Mouse (Mus musculus) liver, embryonic 12.5 days (tissue): ENCODE measurements around the gene 4931428F04Rik. TPM values are rescaled to one million over a fixed set of nuclear protein-coding genes. Genes with fewer than 3 reads are reported as not detected.

ENCODE experiments used
- ATAC-seq: fragments of 200-750 bp; cut with Nextera tagmentation; 2 replicates; pipeline ENCODE4 v1.8.0; 2017; ENCODE audit warnings: moderate number of reproducible peaks, mild to moderate bottlenecking, moderate library complexity
- H3K27ac ChIP-seq: fragments of 300-500 bp; sonication (generic); 2 replicates; pipeline ENCODE4 v1.5.1; 2016; ENCODE audit warnings: mild to moderate bottlenecking
- H3K27me3 ChIP-seq: fragments of 300-500 bp; sonication (generic); replicated peaks from 2 replicates; pipeline ENCODE4 v1.6.1; 2016; ENCODE audit warnings: mild to moderate bottlenecking, moderate library complexity
- H3K36me3 ChIP-seq: fragments of 300-500 bp; sonication (generic); 2 replicates; pipeline ENCODE4 v1.6.1; 2016; ENCODE audit warnings: mild to moderate bottlenecking, moderate library complexity
- H3K4me1 ChIP-seq: fragments of 300-500 bp; sonication (generic); 2 replicates; pipeline ENCODE4 v1.6.1; 2016
- H3K4me2 ChIP-seq: fragments of 300-500 bp; sonication (generic); 2 replicates; pipeline ENCODE4 v1.6.1; 2016; ENCODE audit warnings: mild to moderate bottlenecking, moderate library complexity
- H3K4me3 ChIP-seq: fragments of 300-500 bp; sonication (generic); 2 replicates; pipeline ENCODE4 v1.5.1; 2016; ENCODE audit warnings: mild to moderate bottlenecking, moderate library complexity
- H3K9ac ChIP-seq: fragments of 300-500 bp; sonication (generic); 2 replicates; pipeline ENCODE4 v1.6.1; 2016; ENCODE audit warnings: mild to moderate bottlenecking, moderate library complexity
- H3K9me3 ChIP-seq: fragments of 300-500 bp; sonication (generic); replicated peaks from 2 replicates; pipeline ENCODE4 v1.6.1; 2016; ENCODE audit warnings: mild to moderate bottlenecking, moderate library complexity
- WGBS: fragments of 180-500 bp; shearing (Covaris S2); methylation state at CpG from one replicate; pipeline ENCODE4 v1.1.7; 2016; ENCODE audit not compliant: insufficient replicate concordance; 5-methylcytosine and 5-hydroxymethylcytosine counted together
- polyA plus RNA-seq: library from polyadenylated mRNA; unstranded; fragments of >200 nt; fragmentation: Nextera tagmentation; extraction: Ambion mirVana; gene quantifications from 2 replicates; pipeline ENCODE4 v1.2.1, GENCODE M21; 2016

4931428F04Rik gene
- polyA plus RNA-seq, 1 experiment from 2014 or later: 1.6 TPM

GRCm38 (mm10) chr8:105265128-105265527, 24.5 kb downstream of the 4931428F04Rik start:
- Histone ChIP-seq H3K9ac (peak overlapping the region; percentile 86), H3K4me1 (peaks cover 57% of the 10 kb centered on the region), H3K27ac (no peak overlapping the region), H3K4me2 (peak overlapping the region; percentile 95), H3K4me3 (peak overlapping the region; percentile 76), H3K27me3 (peaks cover 85% of the 10 kb centered on the region), H3K9me3 (0 out of 2 replicates have a peak, but pooled peaks cover 3% of the 10 kb centered on the region), H3K36me3 (no peaks in the 10 kb centered on the region)
- ATAC-seq: no peak
- 9% methylated on average over 10 of the region's 10 CpGs for WGBS

- H3K27me3 ChIP-seq: peaks cover 85% of the 10 kb centered on the region
- peaks cover 57% of the 10 kb centered on the region for H3K4me1 ChIP-seq
- H3K4me2 ChIP-seq: peak within 1 kb of the TSS; percentile 95
- peak; percentile 85 for ATAC-seq
- H3K4me3 ChIP-seq: peak within 1 kb of the TSS; percentile 76
- peak within 1 kb of the TSS; percentile 86 for H3K9ac ChIP-seq
- H3K36me3 ChIP-seq: no peaks in the 10 kb centered on the region
- 0 out of 2 replicates have a peak, but pooled peaks cover 3% of the 10 kb centered on the region for H3K9me3 ChIP-seq
- WGBS: 2% methylated on average over 54 of the region's 54 CpGs
- no peak within 1 kb of the TSS for H3K27ac ChIP-seq
Observed at GRCm38 (mm10) chr8:105264024-105264982, 25.4 kb downstream of the 4931428F04Rik start, which contains the start of the genes Tradd and Fbxl8. Gene Tradd (minus strand): TSS chr8:105264609. Gene Fbxl8 (plus strand): TSS chr8:105264648.

DNA sequence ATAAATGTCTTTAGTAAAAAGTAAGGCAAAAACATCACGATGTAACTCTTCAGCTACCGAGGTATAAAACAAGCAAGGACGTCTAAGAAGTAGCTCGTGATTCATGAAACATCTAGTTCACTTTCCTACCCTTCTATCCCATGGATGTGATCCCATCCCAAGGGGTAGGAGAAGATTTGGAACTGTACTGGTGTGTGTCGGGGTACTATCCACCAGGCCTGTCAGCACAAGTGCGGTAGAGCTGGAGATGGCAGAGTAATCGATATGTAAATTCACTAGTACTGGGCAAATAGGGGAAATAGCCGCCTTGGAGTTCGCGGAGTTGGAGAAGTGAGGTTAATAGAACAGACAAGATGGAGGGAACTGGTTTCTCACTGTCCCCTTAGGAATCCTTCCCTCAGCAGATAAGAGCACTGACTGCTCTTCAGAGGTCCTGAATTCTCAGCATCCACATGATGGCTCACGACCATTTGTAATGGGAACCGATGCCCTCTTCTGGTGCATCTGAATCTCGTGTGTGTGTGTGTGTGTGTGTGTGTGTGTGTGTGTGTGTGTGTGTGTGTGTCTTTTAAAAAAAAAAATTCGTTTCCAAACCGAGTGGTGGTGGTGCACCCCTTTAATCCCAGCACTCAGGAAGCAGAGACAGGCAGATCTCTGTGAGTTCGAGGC, 26.3 kb downstream of the 4931428F04Rik start:
- H3K27ac ChIP-seq: no peak overlapping the region
- H3K4me1 ChIP-seq: peaks cover 55% of the 10 kb centered on the region
- H3K9me3 ChIP-seq: 0 out of 2 replicates have a peak, but pooled peaks cover 3% of the 10 kb centered on the region
- WGBS: 39% methylated on average over 16 of the region's 16 CpGs
- H3K4me2 ChIP-seq: peak overlapping the region; percentile 95
- H3K9ac ChIP-seq: peak overlapping the region; percentile 86
- ATAC-seq: no peak
- H3K27me3 ChIP-seq: peaks cover 85% of the 10 kb centered on the region
- H3K4me3 ChIP-seq: peak overlapping the region; percentile 76
- H3K36me3 ChIP-seq: no peaks in the 10 kb centered on the region

DNA sequence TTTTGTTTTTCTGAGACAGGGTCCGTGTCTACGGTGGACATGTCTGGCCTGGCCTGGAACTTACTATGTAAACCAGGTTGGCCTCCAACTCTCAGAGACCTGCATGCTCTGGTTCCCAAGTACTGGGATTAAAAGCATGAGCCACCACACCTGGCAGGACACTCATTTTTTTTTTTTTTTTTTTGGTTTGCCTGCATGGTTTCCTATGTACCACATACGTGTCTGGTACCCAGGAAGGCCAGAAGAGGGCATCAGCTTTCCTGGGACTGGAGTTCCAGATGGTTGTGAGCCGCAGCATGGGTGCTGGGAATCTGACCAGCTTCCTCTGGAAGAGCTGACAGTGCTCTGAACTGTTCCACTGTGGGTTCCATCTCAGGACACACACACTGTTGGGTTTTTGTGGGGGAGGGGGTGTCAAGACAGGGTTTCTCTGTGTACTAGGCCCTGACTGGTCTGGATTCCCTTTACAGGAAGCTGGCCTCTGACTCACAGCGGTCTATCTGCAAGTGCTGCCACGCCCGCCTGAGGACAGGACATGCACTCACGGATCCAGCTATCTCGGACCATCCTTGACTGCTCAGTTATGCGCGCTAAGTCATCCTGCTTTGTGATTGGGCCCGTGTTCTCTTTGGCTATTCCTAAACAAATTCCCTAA, 28.2 kb downstream of the 4931428F04Rik start:
- 59% methylated on average over 12 of the region's 12 CpGs for WGBS
- Histone ChIP-seq H3K4me2 (no peak overlapping the region), H3K27me3 (peaks cover 80% of the 10 kb centered on the region), H3K4me3 (no peak overlapping the region), H3K27ac (no peak overlapping the region), H3K36me3 (no peaks in the 10 kb centered on the region), H3K4me1 (peaks cover 50% of the 10 kb centered on the region), H3K9me3 (0 out of 2 replicates have a peak, but pooled peaks cover 2% of the 10 kb centered on the region), H3K9ac (no peak overlapping the region)
- ATAC-seq: no peak

- Histone ChIP-seq H3K36me3 (no peaks in the 10 kb centered on the region), H3K4me2 (peak overlapping the region; percentile 79; the same call in 1 of the 2 replicates), H3K27ac (no peak overlapping the region), H3K9ac (no peak overlapping the region), H3K4me1 (peaks cover 55% of the 10 kb centered on the region), H3K9me3 (no peaks in the 10 kb centered on the region), H3K27me3 (peaks cover 80% of the 10 kb centered on the region), H3K4me3 (no peak overlapping the region)
- WGBS: 71% methylated on average over 7 of the region's 7 CpGs
- ATAC-seq: no peak
Observed at GRCm38 (mm10) chr8:105260371-105261099, 29.1 kb downstream of the 4931428F04Rik start.

- peak overlapping the region; percentile 79 for H3K4me2 ChIP-seq
- no peaks in the 10 kb centered on the region for H3K36me3 ChIP-seq
- no peaks in the 10 kb centered on the region for H3K9me3 ChIP-seq
- H3K27ac ChIP-seq: no peak overlapping the region
- peaks cover 76% of the 10 kb centered on the region for H3K27me3 ChIP-seq
- H3K4me1 ChIP-seq: peaks cover 55% of the 10 kb centered on the region
- 4% methylated on average over 30 of the region's 30 CpGs for WGBS
- ATAC-seq: no peak
- peak overlapping the region; percentile 47 for H3K4me3 ChIP-seq
- peak overlapping the region; percentile 29; the same call in 1 of the 2 replicates for H3K9ac ChIP-seq
Observed at GRCm38 (mm10) chr8:105259721-105260320, 29.8 kb downstream of the 4931428F04Rik start.

DNA sequence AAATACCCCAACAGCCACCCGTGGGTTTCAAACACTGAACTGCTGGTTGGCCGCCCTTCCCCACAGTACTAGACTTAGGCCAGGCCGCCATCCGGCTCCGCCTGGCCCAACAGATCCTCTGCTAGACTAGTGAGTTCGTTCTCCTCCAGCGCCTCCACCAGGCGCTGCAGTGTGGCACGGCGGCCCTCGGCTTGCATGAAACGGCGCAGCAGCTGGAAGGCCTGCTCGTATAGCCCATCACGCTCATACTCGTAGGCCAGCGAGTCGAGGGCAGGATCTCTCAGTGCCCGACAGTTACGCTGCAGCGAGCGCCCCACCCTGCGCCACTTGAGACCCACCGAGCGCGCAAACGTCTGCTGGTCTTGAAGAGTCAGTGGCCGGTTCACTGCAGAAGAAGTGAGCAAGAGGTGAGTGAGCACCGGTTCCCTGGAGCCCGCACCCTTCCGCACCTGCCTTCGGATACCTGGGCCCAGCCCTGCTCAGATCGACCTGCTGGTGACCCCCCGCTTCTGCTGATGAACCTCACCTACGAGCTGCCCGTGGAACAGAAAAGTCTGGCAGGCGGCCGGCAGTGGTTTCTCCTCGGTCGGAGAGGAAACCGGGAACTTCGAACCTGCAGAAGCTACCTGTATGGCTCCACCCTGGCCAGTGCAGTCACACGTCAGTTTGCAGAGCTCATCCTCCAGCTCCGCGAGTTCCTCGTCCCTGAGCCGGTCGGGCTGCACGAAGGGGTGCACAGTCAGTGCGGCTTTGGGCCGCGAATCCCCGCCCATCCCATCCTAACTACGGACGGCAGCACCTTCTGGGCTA, 30.5 kb downstream of the 4931428F04Rik start:
- Histone ChIP-seq H3K4me2 (peak overlapping the region; percentile 79), H3K9me3 (no peaks in the 10 kb centered on the region), H3K27me3 (peaks cover 76% of the 10 kb centered on the region), H3K4me3 (peak overlapping the region; percentile 47), H3K36me3 (no peaks in the 10 kb centered on the region), H3K9ac (peak overlapping the region; percentile 29; the same call in 1 of the 2 replicates), H3K27ac (no peak overlapping the region), H3K4me1 (peaks cover 57% of the 10 kb centered on the region)
- WGBS: 13% methylated on average over 55 of the region's 55 CpGs
- ATAC-seq: no peak

GRCm38 (mm10) chr8:105257318-105258114, 32.1 kb downstream of the 4931428F04Rik start:
- H3K4me2 ChIP-seq: no peak overlapping the region
- no peak overlapping the region for H3K4me3 ChIP-seq
- H3K9ac ChIP-seq: no peak overlapping the region
- no peak for ATAC-seq
- no peak overlapping the region for H3K27ac ChIP-seq
- H3K36me3 ChIP-seq: peaks cover 12% of the 10 kb centered on the region
- 59% methylated on average over 7 of the region's 7 CpGs for WGBS
- H3K4me1 ChIP-seq: peaks cover 62% of the 10 kb centered on the region
- H3K9me3 ChIP-seq: no peaks in the 10 kb centered on the region
- peaks cover 64% of the 10 kb centered on the region for H3K27me3 ChIP-seq

- Histone ChIP-seq H3K9ac (peak within 1 kb of the TSS; percentile 76), H3K36me3 (peaks cover 37% of the 10 kb centered on the region), H3K4me3 (peak within 1 kb of the TSS; percentile 73), H3K9me3 (no peaks in the 10 kb centered on the region), H3K4me2 (peak within 1 kb of the TSS; percentile 100), H3K27me3 (peaks cover 42% of the 10 kb centered on the region), H3K4me1 (peaks cover 50% of the 10 kb centered on the region), H3K27ac (peak within 1 kb of the TSS; percentile 87)
- 3% methylated on average over 14 of the region's 14 CpGs for WGBS
- peak; percentile 91 for ATAC-seq
Observed at GRCm38 (mm10) chr8:105254966-105255350, 34.7 kb downstream of the 4931428F04Rik start, which contains the start of gene B3gnt9. Gene B3gnt9 (minus strand): TSS chr8:105255153.
